Mouse (Mus musculus): ENCODE results near the gene Pcbp3.

- TF ChIP-seq CTCF (IDR thresholded peaks at IDR 0.05; ENCODE audit: low read depth, low read length) (no peak), POLR2A (IDR thresholded peaks at IDR 0.05; ENCODE audit: extremely low read depth, insufficient read depth, low read length) (no peak)
Measured at GRCm38 (mm10) chr10:76860998-76861397, 100.7 kb downstream of the Pcbp3 start.
